ENCODE assay signal across 18 mouse cellular contexts in the genomic region with DNA sequence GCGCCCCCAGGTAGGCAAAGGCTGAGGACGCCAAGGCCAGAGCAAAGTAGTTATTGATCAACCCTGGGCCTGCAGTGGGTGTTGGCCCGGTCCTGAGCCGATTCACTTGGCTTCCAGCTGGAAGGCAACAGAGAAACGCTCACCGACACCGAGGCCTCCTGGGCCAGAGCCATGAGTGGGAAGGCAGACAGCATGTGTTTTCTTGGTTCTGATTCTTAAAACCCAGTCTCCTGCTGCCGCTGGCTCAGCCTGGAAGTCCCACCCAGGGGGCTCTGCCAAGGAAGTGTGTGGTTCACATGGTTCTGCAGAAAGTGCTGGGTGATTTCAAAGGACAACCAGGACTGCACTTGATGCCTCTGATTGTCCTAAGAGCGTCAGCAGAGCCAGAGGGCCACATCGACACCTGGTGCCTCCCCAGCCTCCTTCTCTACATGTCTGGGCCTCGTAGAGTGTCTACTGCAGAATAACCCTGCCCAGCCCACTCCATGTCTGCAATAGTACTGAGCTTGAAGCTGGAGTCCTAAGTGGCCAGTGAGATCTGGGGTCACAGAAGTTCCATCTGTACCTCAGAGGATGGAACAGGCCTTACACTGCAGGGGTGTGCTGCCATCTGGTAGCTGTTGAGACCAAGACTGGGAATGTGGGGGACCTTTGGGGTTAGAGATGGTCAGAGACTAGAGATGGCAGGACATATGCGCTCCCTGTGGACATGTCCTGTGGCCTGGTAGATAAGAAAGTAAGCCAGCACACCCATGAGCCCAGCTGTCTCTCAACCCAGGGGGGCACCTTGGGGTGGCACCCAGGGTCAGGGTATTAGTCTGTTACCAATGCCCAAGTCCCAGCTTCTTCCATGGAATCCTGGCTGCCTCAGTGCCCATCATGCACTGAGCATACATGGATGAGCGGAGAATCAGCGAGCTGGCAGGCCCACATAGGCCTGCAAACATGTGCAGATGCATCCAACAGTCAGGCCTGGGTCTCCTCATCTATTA. TPM values are rescaled to one million over a fixed set of nuclear protein-coding genes. Genes with fewer than 3 reads are reported as not detected.
DNase-seq lines count a peak whose midpoint lies in the region; TF ChIP-seq lines count a peak whose summit lies in the region.
"Had no signal": no experiment of that assay in that cellular context is flagged by ENCODE, and none has a peak within 500 bp of the region (broad histone marks: within the 10 kb centered on the region; RNA-seq: fewer than 3 reads in every experiment).

No protein-coding gene starts in this region.

- H3K27ac ChIP-seq in gastrocnemius, adult 2 months, result no peak overlapping the region
- H3K27ac ChIP-seq in layer of hippocampus, adult 2 months, result peak overlapping the region; percentile 85; the same call in 1 of the 2 replicates
- H3K27ac ChIP-seq: forebrain, embryonic 12.5 days; liver, embryonic 13.5 days; lung, embryonic 15.5 days; midbrain, embryonic 12.5 days had no signal

- TF ChIP-seq CTCF in gastrocnemius, adult 2 months (IDR thresholded peaks at IDR 0.05), result no peak
- no peak for TF ChIP-seq CTCF in layer of hippocampus, adult 2 months (conservative IDR thresholded peaks at IDR 0.05)

- H3K4me3 ChIP-seq in gastrocnemius, adult 2 months, result no peak overlapping the region
- H3K4me3 ChIP-seq in layer of hippocampus, adult 2 months, result no peak overlapping the region
- H3K4me3 ChIP-seq: forebrain, embryonic 12.5 days; heart, embryonic 12.5 days; liver, embryonic 13.5 days; lung, embryonic 15.5 days; midbrain, embryonic 12.5 days had no signal

- intact Hi-C loops in gastrocnemius, adult 2 months (cut with DNase I), result no loop called here

- peak; percentile 49 for DNase-seq in gastrocnemius, adult 2 months
- no peak for DNase-seq in gastrocnemius, adult 18-20 months (ENCODE audit: low spot score)
- peak; percentile 43 to 55 for DNase-seq in layer of hippocampus, adult 2 months (ENCODE audit: low spot score in 2 of 2)
- DNase-seq in layer of hippocampus, adult 8-10 months (ENCODE audit: low spot score in 2 of 2), result no peak
- peak; percentile 75 for DNase-seq in brain, adult 2 months (ENCODE audit: low read depth, low spot score)
- DNase-seq in cerebellum, adult 9-11 months, result peak; percentile 71
- DNase-seq in spleen, postnatal 36 days (ENCODE audit: low spot score in 2 of 2), result no peak
- DNase-seq: adrenal gland, postnatal 14 days; B cell, adult 2 months; kidney, adult 8-10 months; liver, embryonic 13.5 days had no signal

RNA-seq across cellular contexts. Expression of gene Qrfp, which starts 16.0 kb away (rescaled TPM):
- total RNA-seq in gastrocnemius, adult 2 months (2021), result not detected
- total RNA-seq in gastrocnemius, adult 18-20 months (2021), result not detected
- total RNA-seq in layer of hippocampus, adult 2 months (2021), result not detected
- total RNA-seq in layer of hippocampus, adult 8-10 months (2022), result not detected
- total RNA-seq: adrenal gland, postnatal 14 days; granulocyte monocyte progenitor cell, adult 5-6 weeks; heart, postnatal 25 days; left cerebral cortex, postnatal 25 days had no signal

RNA-seq across cellular contexts. Expression of gene Fibcd1, which starts 19.4 kb away (rescaled TPM):
- total RNA-seq in gastrocnemius, adult 2 months (2021), result not detected
- total RNA-seq in gastrocnemius, adult 18-20 months (2021), result under 1 TPM in 1 of 2 experiments, not detected in 1; 0.05 TPM
- 100 to 1,000 TPM; 108 to 110 TPM for total RNA-seq in layer of hippocampus, adult 2 months (2021)
- 100 to 1,000 TPM in 1 of 4 experiments, 10 to 100 TPM in 3; 82.5 to 102 (median 90.0) TPM for total RNA-seq in layer of hippocampus, adult 8-10 months (2022)
- total RNA-seq: granulocyte monocyte progenitor cell, adult 5-6 weeks; heart, postnatal 25 days had no signal

Comparison
In these comparisons a context has a peak if more than half of its experiments do, and no peak if none do; other contexts are left out.
1. DNase-seq: peak in gastrocnemius, adult 2 months (single experiment), layer of hippocampus, adult 2 months (2 of 2), brain, adult 2 months (single experiment) and cerebellum, adult 9-11 months (single experiment); none in gastrocnemius, adult 18-20 months (single experiment), layer of hippocampus, adult 8-10 months (0 of 2) and spleen, postnatal 36 days (0 of 2).
2. RNA of gene Fibcd1, which starts 19.4 kb away (total RNA-seq): 108 to 110 TPM in layer of hippocampus, adult 2 months and 82.5 to 102 TPM in layer of hippocampus, adult 8-10 months; 0.05 TPM in gastrocnemius, adult 18-20 months and not detected in gastrocnemius, adult 2 months; every median in the first group is over 10 times any median in the second.